Mouse (Mus musculus) thymus, adult 2 months (tissue): ENCODE data around the gene Egfem1. TPM values are rescaled to one million over a fixed set of nuclear protein-coding genes. Genes with fewer than 3 reads are reported as not detected.

Source experiments
- DNase-seq: peaks from one replicate; pipeline ENCODE4 v3.0.0; 2021
- H3K27ac ChIP-seq: fragments of 200-500 bp; 2 replicates; pipeline ENCODE4 v1.5.1; 2012; ENCODE audit warnings: low read length, control low read depth; ENCODE audit not compliant: control insufficient read depth, insufficient read depth
- H3K27me3 ChIP-seq: fragments of 200-500 bp; 2 replicates; pipeline ENCODE4 v1.6.1; 2012; ENCODE audit warnings: mild to moderate bottlenecking, low read length, moderate library complexity, mixed read lengths; ENCODE audit not compliant: control insufficient read depth, insufficient read depth
- H3K36me3 ChIP-seq: fragments of 200-500 bp; 2 replicates; pipeline ENCODE4 v1.6.1; 2012; ENCODE audit warnings: mild to moderate bottlenecking, low read length, moderate library complexity; ENCODE audit not compliant: control insufficient read depth, insufficient read depth
- H3K4me1 ChIP-seq: fragments of 200-500 bp; replicated peaks from 2 replicates; pipeline ENCODE4 v1.6.1; 2012; ENCODE audit warnings: low read length; ENCODE audit not compliant: control insufficient read depth, insufficient read depth
- H3K4me3 ChIP-seq: fragments of 200-500 bp; 2 replicates; pipeline ENCODE4 v1.5.1; 2012; ENCODE audit warnings: mild to moderate bottlenecking, low read length, control low read depth, moderate library complexity; ENCODE audit not compliant: control insufficient read depth, insufficient read depth
- CTCF ChIP-seq: fragments of 200-500 bp; IDR thresholded peaks from 2 replicates; pipeline ENCODE4 v1.5.1; 2012; ENCODE audit warnings: mild to moderate bottlenecking, control low read depth, low read length, moderate library complexity, borderline replicate concordance; ENCODE audit not compliant: control insufficient read depth, poor library complexity, insufficient read depth; ENCODE audit errors: extremely low read depth
- POLR2A ChIP-seq: fragments of 200-500 bp; IDR thresholded peaks from 2 replicates; pipeline ENCODE4 v1.6.1; 2012; ENCODE audit warnings: mild to moderate bottlenecking, low read length, control low read depth, moderate library complexity; ENCODE audit not compliant: control insufficient read depth, poor library complexity, insufficient read depth; ENCODE audit errors: extremely low read depth
- WGBS: fragments of 180-500 bp; shearing (Covaris S2); methylation state at CpG from one replicate; pipeline ENCODE4 v1.1.7; 2018; 5-methylcytosine and 5-hydroxymethylcytosine counted together
- polyA plus RNA-seq: library from polyadenylated mRNA; depleted of rRNA; stranded (reverse); fragments of >200 nt; gene quantifications from 2 replicates; pipeline ENCODE4 v1.2.3, GENCODE M21; 2012

Egfem1 gene
- polyA plus RNA-seq, 1 experiment = not detected

- no peak for DNase-seq
- no peak overlapping the region for H3K4me3 ChIP-seq
- WGBS = 3% methylated on average over 2 of the region's 2 CpGs
- no peaks in the 10 kb centered on the region for H3K36me3 ChIP-seq
- no peak overlapping the region for H3K27ac ChIP-seq
- H3K4me1 ChIP-seq = no peaks in the 10 kb centered on the region
- no peak for TF ChIP-seq POLR2A
- TF ChIP-seq CTCF = no peak
- no peaks in the 10 kb centered on the region for H3K27me3 ChIP-seq
These were observed 16.6 kb downstream of the Egfem1 start for GRCm38 (mm10) chr3:29098467-29098866.

GRCm38 (mm10) chr3:29106016-29106723 lies 24.3 kb downstream of the Egfem1 start:
- Histone ChIP-seq H3K4me1 (no peaks in the 10 kb centered on the region), H3K27me3 (no peaks in the 10 kb centered on the region), H3K36me3 (no peaks in the 10 kb centered on the region), H3K27ac (no peak overlapping the region), H3K4me3 (no peak overlapping the region)
- TF ChIP-seq POLR2A (no peak), CTCF (no peak)
- DNase-seq = no peak
- WGBS = 6% methylated on average over 3 of the region's 3 CpGs

- DNase-seq = no peak
- Histone ChIP-seq H3K27me3 (no peaks in the 10 kb centered on the region), H3K36me3 (no peaks in the 10 kb centered on the region), H3K27ac (no peak overlapping the region), H3K4me3 (no peak overlapping the region), H3K4me1 (no peaks in the 10 kb centered on the region)
- WGBS = 29% methylated on average over 1 of the region's 1 CpGs
- TF ChIP-seq CTCF (no peak), POLR2A (no peak)
These were observed 25.3 kb downstream of the Egfem1 start for GRCm38 (mm10) chr3:29107134-29107533.

- Histone ChIP-seq H3K4me1 (no peaks in the 10 kb centered on the region), H3K27me3 (no peaks in the 10 kb centered on the region), H3K4me3 (no peak overlapping the region), H3K27ac (no peak overlapping the region), H3K36me3 (no peaks in the 10 kb centered on the region)
- no peak for DNase-seq
- 87% methylated on average over 2 of the region's 2 CpGs for WGBS
- TF ChIP-seq POLR2A (no peak), CTCF (no peak)
These were observed 28.5 kb downstream of the Egfem1 start for GRCm38 (mm10) chr3:29110321-29110720.

GRCm38 (mm10) chr3:29114517-29114916 lies 32.7 kb downstream of the Egfem1 start:
- no peaks in the 10 kb centered on the region for H3K27me3 ChIP-seq
- no peak for DNase-seq
- H3K36me3 ChIP-seq = no peaks in the 10 kb centered on the region
- no peak overlapping the region for H3K4me3 ChIP-seq
- WGBS = 72% methylated on average over 3 of the region's 3 CpGs
- TF ChIP-seq POLR2A (no peak), CTCF (no peak)
- H3K4me1 ChIP-seq = no peaks in the 10 kb centered on the region
- no peak overlapping the region for H3K27ac ChIP-seq

GRCm38 (mm10) chr3:29117379-29117778 lies 35.6 kb downstream of the Egfem1 start:
- H3K27ac ChIP-seq = no peak overlapping the region

More at GRCm38 (mm10) chr3:29117379-29117778, 35.6 kb downstream of the Egfem1 start:
- Histone ChIP-seq H3K4me1 (no peaks in the 10 kb centered on the region), H3K36me3 (no peaks in the 10 kb centered on the region), H3K4me3 (no peak overlapping the region), H3K27me3 (no peaks in the 10 kb centered on the region)
- TF ChIP-seq CTCF = no peak
- no peak for TF ChIP-seq POLR2A
- WGBS = 68% methylated on average over 1 of the region's 1 CpGs
- no peak for DNase-seq
